Mouse (Mus musculus): ENCODE data around the gene Kir3dl1.
"Not testable (repeated sequence)": the region's sequence is repeated elsewhere in the genome, so short reads cannot be mapped to it uniquely, and the experiment has no call there.

Kir3dl1 gene

DNA sequence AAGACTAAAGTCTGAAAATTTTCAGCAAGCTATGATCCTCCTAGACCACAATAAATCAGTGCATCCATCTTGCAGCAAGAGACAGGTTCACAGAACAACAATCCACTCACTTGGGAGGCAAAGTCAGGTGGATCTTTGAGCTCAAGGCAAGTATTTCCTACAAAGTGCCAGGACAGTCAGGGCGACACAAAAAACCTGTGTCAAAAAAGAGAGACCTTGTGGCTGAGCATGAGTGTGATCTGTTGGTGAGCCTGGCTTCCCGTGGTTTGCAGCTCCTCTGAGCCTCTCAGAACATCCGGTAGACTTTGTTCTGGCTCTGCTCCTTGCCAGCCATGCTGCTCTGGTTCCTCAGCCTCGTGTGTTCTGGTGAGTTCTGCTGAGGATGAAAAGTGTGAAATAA is at the start of gene Kir3dl1:
Gene Kir3dl1 (plus strand): TSS at position 301 of the 400 bp plus-strand sequence.
- DNase-seq (ENCODE audit: extremely low read depth, insufficient read length, low spot score), result not testable (repeated sequence)

DNA sequence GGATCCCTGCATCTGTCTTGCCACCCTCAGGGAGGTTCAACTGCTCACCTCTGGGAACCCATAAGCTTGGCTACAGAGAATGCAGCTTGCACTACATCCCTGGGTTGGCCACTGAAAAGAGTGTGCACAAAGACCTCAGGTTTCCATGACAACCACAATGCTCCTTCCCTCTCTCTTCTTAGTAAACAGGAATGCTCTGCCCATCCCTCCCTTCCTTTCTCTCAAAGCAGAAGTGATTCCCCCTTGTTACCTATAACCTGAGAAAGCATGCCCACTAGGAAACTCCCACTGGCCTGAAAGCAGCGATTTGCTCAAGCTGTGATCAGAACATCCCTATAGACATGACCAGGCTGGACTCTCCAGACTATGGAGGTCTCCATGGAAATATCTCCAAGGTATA is 26.2 kb downstream of the Kir3dl1 start, which contains the start of gene Kir3dl2:
Gene Kir3dl2 (minus strand): TSS at position 101 of the 400 bp plus-strand sequence.
- not testable (repeated sequence) for DNase-seq (ENCODE audit: extremely low read depth, insufficient read length, low spot score)

GRCm38 (mm10) chrX:136569094-136569493 is 51.3 kb downstream of the Kir3dl1 start:
- DNase-seq (ENCODE audit: extremely low read depth, insufficient read length, low spot score), result not testable (repeated sequence)
